Mouse (Mus musculus) ovary, adult 18-20 months (tissue): ENCODE results near the gene Mef2c.

Experiments used
- DNase-seq: peaks from one replicate; pipeline ENCODE4 v3.0.0; 2022; ENCODE audit warnings: low spot score, mixed read lengths

Mef2c gene

DNA sequence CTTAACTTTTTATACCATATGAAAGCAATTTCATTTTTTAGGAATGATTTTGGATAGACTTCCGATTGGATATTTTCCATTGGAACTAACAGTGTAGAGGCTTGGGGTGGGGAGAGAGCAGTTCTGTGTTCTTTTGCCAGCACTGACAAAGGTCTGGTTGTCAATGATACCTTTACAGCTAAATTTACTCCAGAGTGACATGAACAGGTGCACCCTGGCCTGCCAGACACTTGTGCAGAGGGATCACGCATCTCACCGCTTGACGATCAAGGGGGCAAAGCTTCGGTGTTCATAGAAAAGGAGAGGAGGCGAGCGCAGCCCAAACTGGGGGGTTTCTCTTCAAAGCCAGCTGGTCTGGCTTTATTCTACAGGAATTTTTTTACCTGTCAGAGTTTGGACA, at the start of gene Mef2c:
Gene Mef2c, plus strand, starts transcription at position 116 of the 400 bp plus-strand sequence.
- DNase-seq: no peak

DNA sequence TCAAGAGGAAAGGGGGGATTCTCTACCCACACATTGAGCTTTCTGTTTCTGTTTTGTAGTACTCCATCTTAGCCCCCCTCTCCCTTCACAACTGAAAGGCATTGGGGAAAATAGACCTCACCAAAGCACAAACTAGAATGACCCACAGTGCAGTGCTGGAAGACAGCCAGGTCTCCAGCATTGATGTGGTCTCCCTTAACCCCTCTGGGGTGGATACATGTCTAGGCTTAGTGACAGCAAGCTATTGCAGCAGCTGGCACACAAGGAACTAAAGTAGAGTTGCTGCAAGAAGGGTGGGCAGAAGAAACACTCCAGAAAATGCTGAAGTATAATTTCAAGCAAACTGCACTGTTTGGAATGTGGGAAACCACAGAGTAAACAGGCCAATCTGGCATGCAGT, 45.1 kb upstream of the Mef2c start:
- DNase-seq: no peak

DNA sequence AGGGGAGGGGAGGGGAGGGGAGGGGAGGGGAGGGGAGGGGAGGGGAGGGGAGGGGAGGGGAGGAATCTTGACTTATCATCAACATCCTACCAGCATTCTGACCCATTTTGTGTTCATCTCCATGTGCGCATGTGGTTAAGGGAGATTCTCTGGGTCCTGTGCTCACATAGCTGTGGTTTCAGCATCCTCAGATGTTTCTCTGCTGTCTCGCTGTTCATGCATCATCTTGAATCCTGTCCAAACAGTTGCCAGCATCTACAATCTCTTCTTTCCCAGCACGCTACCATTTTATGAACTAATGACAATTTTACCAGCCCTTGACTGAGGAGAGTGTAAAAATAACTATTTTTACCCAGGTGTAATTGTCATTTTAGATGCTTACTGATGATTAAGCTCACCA, 44.2 kb upstream of the Mef2c start:
- no peak for DNase-seq

DNA sequence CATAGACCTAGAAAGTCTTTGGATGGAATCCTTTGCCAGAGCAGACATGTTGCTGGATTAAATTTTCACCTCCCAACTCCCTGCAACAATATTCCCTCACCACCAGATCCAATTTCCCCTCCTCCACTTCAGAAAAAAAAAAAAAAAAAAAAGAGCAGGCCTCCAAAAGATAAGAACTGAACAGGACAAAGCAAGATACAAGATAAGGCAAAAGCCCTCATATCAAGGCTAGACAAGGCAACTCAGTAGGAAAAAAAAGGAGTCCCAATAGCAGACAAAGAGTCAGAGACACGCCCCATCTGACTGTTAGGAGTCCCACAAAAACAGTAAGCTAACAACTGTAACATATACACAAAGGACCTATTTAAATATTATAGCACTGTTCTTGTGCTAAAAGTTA, 43.2 kb upstream of the Mef2c start:
- DNase-seq: no peak

DNA sequence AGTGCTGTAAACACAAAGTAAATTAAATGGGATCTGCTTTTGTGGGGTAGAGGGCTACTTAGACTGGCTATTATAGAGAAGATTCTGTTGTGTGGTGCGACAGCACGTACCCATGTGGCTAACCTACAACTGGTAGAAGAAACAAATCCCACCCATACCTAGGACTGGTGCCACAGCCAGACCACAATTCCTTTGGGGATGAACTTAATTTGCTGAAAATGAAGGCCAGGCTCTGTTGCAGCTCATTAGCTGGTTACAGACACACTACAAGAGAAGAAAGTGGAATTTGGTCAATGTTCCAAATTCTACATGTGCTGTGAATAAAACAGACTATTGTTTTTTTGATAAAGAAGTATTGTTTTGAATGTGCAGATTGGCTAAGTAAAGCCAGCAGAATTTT, 42.3 kb upstream of the Mef2c start:
- no peak for DNase-seq

DNA sequence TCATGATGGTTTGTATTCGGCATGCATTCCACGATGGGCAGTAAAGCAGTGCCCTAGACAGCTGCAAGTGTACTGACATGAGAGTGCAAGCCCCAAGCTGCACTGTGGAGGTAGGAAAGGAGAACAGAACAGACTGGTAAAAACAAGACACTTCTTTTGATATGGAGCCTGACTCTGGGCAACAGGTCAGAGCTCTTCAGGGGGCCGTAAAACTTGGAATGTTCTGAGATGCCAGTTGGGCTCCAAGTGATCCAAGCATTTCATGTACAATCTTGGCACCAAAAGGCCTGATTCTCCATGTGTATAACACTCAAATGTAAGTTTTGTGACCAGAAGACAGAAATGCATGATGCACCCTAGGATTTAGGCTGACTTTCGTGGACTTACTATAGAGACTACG, 37.1 kb upstream of the Mef2c start:
- DNase-seq: no peak

DNA sequence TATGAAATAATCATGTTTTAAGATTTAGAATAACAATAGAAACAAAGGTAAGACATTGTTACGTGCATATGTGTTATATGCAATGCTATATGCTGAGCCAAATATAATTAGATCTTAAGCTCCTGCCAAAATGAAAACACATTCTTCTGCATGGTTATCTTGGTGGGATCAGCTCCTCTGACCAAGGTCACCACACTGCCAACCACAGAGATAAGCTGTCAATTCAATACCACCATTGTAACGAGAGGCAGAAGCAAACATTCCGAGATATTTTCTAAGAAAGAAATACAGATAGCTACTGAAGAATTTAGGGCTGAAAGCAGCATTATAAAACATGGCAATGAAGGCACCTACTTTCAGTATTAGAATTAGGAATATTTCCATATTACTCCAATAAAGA, 35.0 kb upstream of the Mef2c start:
- no peak for DNase-seq

DNA sequence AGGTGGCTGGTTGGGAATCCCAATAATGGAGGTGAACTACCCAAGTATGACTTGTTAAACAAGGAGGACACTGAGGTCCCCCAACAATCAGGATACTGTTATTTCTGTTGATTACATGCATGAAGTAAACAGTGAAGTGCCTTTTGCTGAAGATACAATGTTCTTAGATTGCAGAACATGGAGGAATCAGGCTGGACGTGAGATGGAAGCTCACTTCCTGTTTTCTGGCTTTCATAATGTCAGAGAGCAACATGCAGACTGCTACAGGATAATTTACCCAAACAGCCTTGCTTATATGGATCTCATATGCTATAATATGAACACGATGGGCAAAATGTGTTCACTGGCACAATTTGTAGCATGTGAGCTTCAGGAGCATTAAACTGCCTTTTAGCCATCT, 30.1 kb upstream of the Mef2c start:
- DNase-seq: no peak

DNA sequence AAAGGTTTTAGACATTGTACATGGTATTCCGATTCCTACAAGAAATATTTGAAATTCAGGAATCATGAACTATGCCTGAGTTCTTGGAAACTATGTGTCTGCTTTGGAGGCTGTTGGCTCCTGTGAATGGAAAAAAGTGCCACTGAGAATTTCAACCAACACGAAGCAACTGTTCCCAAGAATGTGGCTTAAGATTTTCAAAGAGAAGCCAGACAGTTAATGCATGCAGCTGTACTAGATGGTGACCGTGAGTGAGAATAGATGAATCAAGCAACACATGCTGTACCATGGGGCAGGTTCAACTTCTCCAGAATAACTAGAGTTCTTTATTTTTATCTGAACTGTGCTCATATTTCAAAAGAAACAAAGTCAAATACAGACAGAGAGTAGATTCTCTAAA, 23.4 kb upstream of the Mef2c start:
- no peak for DNase-seq

DNA sequence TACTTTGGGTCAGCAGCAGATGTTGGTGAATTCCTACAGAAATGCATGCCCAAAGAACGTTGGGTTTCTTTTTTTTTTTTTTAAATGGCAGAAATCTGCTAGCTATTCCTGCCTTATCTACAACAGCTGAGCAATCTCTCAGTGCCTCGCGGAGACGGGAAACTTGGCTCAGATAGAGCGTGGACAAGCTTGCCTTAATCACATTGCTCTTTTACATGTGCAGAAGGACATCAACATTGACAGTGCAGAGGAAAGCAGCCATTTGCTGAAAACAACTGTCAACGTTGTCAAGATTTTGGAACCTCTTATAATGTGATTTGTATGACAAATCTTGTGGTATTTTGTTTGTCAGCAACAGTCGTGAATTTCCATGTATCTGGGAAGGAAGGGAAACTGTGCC, 22.5 kb upstream of the Mef2c start:
- no peak for DNase-seq

DNA sequence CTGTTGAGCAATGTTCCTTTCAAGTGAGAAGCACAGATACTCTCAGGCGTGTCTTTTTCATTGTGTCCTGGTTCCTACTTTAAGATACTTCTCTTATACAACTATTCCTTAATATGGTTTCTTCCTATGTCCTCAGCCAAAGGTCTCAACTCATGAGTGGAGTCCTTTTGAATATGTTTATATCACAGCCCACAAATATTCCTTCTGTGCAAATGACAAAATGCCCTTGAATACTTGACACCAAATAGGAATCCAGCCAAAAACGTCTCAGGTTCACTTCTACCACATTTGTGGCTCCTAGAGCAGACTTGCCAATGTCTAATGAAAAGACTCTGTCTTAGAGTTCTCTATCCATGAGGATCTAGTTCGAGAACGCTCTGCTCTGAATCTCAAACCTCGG, 21.7 kb upstream of the Mef2c start:
- no peak for DNase-seq

DNA sequence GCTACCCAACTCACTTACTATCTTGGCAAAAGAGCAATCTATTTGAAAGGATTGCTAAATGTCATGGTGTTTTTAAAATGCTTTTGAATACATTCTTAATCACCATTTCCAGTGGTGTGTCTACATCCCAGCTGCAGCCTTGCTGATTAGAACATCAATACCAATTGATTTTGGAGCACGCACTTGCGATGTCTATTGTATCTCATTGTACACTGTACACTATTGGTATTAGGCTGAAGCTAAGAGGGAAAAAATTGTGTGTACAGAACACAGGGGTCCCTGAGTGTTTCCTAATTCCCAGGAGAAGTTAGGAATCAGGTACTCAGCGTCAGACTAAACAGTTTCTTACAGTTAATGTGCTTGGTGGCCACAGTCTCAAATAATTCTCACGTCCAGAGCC, 19.6 kb upstream of the Mef2c start:
- DNase-seq: no peak

DNA sequence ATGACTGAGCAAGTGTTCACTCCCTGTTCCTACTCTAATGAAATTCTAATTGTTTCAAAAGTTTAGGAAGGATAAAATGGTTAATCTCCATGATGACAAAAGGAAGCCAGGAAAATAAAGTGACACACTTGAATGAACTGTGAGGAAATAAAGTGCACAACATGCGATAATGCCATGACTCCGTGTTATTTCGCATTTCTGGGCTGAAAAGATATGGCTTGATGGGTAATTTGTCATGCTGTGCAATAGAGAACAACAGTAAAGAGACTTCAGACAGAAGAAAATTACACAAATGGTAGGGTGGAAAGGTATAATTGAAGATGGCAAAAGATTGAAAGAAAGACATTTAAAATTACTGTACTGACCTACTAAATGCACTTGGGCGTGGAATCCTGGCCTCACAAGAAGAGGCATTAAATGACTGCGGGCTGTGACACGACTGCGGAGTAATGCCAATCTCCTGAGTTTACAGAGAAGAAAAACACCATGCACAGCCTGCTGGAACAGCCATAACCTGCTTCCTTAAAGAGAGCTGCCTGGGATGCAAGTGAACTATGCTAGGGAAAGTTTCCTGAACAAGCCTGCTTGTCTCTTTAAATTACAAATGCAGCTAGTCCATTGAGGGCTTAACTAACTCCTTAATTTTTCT, 19.0 kb upstream of the Mef2c start:
- DNase-seq: no peak

DNA sequence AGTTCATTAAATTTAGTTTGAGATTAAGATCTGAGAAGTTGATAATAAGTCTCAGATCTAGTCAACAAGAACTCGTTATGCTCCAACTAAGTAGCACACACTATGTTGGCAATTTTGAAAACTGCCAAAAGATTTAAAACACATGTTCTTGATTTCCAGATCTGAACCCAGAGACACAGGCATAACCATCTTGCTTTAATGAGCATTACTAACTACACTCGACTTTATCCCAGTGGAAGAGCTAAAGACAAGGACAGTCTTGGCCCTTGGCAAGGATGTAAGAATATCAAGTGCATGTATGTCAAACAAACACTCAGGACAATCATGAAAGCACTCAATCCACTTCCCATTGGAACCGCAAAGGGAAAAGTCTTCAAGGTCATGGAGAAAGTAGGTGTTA, 11.8 kb upstream of the Mef2c start:
- no peak for DNase-seq

DNA sequence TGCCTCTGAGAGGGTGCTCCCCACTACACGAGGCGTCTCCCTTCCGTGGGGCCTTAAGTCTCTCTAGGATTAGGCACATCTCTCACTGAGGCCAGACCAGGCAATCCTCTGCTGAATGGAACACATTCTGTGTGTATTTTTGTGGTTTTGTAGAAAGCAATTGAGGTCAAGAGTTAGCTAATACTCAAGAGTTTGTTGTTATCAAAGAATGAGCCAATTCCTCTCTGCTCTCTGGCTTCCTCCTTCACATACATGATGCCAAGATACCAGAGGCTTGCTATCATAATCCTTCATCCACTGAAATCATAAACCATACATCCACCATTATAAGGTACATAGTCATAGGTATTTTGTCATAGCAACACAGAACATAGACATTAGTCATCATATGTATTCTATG, 6.1 kb upstream of the Mef2c start:
- DNase-seq: no peak

DNA sequence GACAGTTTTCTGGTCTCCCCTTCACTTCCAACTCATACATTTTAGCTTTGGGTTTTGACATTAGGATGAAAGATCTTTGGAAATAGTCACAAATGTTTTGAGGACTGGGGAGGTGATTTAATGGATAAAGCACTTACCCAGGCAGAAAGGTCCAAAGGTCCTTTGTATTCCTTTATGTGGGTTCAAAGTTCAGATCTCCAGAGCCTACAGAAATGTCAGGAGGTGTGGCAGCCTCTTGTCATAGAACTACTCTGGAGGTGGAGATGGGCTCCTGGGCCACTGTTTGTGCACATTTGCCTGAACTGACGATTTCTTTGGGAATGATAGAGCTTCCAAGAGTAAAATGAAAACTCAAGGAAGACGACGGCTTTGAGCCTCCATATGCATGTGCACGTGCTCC, 4.3 kb upstream of the Mef2c start:
- no peak for DNase-seq

DNA sequence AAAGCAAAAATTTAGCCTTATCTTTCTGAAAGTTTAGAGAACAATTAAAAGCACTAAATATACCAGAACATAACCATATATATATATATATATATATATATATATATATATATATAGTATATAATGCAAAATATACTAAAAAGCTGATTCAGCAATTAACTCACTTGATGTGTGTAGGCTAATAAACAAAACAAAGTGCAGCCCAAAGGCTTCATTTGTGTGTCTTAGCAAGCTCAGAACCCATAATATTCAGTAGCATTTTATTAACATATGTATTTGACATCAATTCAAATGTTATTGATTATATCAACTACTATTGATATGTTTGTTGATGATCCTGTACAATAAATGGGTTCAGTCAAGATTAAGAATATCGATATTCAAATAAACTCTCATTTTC, 3.9 kb downstream of the Mef2c start:
- no peak for DNase-seq

DNA sequence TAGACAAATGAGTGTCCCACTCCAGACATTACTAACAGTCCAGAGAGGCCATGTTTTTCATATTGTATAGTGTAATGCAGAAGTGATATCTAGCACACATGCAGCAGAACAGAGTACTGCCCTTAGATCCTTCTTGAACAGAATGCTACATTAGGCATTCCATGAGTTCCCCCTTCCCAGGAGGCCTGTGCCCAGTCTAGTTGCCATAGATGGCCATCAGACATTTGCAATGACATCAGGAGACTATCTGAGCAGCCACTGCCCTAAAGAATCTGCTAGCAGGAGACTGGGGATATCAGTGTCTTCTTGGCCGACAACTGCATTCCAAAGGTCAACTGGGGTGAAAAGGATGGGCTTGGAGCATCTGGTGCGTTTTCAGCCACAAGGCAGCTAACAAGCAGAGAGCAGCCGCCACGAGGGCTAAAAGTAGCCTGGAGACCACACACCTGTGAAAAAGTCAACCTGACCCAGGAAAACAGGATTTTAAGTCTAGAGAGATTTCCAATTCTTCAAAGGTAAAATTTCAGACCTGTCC, 11.2 kb downstream of the Mef2c start:
- no peak for DNase-seq

DNA sequence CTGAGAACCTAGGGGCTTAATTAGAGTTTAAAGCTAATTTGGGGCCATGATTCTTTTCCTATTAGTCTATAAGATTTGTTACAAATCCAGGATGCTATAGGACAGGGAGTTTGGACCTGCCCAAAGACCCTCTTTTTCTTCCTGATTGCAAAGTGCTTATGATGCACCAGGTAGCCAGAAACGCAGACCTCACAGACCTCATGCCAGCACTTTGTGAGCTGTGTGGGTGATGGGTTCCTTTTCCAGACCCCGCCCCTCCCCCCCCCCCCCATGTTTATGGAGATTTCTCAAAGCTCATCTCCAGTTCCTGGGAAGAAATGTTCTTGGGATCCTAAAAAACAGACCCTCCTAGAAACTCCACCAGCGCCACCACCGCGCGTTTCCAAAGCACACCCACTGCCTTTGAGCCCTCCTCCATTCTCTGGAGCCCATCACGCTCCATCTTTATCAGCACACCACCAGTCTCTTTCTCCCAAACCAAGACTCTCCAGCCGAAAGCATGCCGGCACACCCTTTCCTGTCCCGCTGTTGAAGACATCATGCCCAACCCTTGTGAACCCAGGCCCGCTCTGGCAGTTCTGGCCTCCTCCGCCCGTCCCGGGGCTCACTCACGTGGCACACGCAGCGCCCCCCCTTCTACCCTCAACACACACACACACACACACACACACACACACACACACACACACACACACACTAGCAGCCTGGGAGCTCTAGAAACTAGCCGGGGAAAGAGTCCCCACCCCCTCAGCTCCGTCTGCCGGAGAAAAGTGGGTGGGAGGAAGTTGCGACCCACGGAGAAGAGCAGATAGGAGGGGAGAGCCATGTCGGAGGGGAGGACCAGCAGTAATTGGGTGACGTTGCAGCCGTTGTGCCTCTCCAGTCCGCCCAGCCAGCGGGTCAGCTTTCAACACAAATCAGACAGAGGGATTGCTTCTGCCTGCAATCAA, 14.1 kb downstream of the Mef2c start:
- peak; percentile 58 for DNase-seq

DNA sequence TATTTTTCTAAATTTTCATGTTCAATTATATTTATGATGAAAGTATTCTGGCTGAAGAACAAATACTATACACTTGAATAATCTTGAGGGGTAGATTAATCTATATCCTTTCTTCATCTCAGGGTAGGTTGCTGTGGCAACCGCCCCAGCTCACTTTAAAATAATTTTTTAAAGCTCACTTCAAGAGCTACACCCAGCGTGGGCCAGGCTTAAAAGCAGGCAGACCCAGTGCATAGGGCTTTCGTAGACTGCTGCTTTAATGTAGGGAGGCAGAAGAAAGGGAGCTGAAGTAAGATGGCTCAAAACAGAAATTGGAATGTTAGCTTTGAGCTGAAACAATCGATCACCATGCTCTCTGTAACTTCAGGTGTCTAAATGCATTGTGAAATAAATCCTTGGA, 17.0 kb downstream of the Mef2c start:
- DNase-seq: no peak

DNA sequence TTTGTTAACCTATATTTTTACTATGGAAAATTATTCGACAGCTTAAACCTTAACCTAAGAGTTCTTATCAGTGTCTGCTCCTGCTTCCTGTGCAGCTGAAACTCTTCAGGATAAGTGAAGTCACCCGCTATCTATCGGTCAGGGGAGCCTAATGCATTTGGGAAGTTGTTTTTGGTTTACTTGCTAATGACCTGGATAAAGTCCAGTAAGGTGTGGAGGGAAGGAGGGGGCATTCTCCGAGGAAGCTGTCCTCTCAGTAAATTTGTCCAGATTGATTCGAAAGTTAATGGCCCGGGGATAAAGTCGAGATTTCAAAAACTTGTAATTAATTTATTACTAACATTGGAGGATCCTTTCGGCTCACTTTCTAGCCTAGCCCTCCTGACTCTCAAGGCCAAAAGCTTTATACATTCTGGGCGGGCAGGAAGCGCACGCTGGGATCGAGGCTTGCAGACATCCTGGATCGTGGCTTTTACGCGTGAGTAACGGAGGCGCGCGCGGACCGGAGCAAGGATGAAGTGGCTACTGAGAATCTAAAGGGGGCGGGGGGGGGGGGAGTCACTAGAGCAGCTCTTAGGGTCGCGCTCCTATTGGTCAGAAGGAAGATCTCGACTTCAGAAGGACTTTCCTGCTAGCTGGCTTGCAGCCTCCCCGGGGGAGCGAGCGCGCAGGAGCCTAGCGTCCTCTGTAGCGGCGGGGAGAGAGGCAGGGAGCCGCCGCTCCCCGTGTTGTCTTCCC, 19.6 kb downstream of the Mef2c start:
- peak; percentile 43 for DNase-seq

DNA sequence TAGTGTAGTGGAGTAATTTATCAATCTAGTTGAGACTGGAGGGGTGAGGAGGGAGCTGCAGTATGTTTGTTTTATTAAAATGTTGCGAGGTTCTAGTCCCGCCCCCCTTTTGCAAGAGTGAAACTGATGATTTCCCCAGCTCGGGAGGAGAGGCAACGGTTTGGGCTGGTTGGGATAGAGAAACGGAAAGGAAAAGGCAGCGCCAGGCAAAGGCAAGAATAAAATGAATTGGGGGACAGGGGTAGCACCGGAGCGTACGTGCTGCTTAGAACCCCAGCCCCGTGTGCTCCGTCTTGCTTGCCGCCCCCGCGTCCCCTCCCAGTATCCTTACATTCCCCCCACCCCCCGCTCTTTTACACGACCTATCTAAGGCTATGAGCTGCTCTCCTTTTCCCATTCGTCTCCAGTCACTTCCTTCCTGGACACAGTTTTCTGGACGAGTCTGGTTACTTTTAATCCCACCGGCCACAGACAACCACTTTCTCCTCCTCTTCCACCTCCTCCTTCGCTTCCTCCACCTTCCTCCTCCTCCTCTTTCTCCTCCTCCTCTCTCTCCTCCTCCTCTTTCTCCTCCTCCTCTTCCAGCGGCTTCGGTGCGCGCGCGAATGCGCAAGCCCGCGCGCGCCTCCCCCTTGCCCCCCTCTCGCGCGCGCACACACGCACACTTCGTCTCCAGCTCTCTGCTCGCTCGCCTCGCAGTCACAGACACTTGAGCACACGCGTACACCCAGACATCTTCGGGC, 20.5 kb downstream of the Mef2c start:
- DNase-seq: peak; percentile 65
